In genomic region chr11:101080421-101080820, GRCm38 (mm10) we compare ENCODE assay signal across 27 mouse cellular contexts. TPM values are rescaled to one million over a fixed set of nuclear protein-coding genes. Genes with fewer than 3 reads are reported as not detected.
"Had no signal": no experiment of that assay in that cellular context is flagged by ENCODE, and none has a peak within 500 bp of the region (broad histone marks: within the 10 kb centered on the region; RNA-seq: fewer than 3 reads in every experiment).

No protein-coding gene starts in this region.

- H3K9me3 ChIP-seq: heart, embryonic 13.5 days; heart, embryonic 15.5 days; hindbrain, embryonic 13.5 days; hindbrain, embryonic 15.5 days; limb, embryonic 13.5 days; limb, embryonic 15.5 days; liver, embryonic 12.5 days had no signal

- H3K36me3 ChIP-seq: hindbrain, embryonic 15.5 days had no signal

- DNase-seq: gastrocnemius, postnatal 14 days; gastrocnemius, postnatal 36 days; heart, adult 2 months; heart, postnatal 14 days; heart, postnatal 36 days; kidney, adult 11 months; kidney, adult 8-10 months; kidney, postnatal 14 days; kidney, postnatal 36 days; layer of hippocampus, postnatal 36 days; left cerebral cortex, postnatal 4 days; lung, adult 18-20 months had no signal

- H3K4me3 ChIP-seq: heart, adult 2 months had no signal

- H3K27ac ChIP-seq: heart, adult 2 months; heart, embryonic 13.5 days; heart, embryonic 15.5 days; hindbrain, embryonic 13.5 days; hindbrain, embryonic 15.5 days; hindbrain, postnatal 0 days; kidney, postnatal 0 days; limb, embryonic 13.5 days; limb, embryonic 15.5 days; liver, embryonic 12.5 days; liver, embryonic 14.5 days had no signal

- H3K9ac ChIP-seq: heart, embryonic 15.5 days; hindbrain, embryonic 15.5 days; limb, embryonic 13.5 days; limb, embryonic 15.5 days; liver, embryonic 12.5 days; liver, embryonic 14.5 days had no signal

- ATAC-seq: hindbrain, postnatal 0 days; intestine, embryonic 16.5 days; liver, embryonic 12.5 days had no signal

RNA-seq across cellular contexts. Expression of gene Hsd17b1, which starts 2.2 kb away (rescaled TPM):
- total RNA-seq: gastrocnemius, postnatal 36 days; hematopoietic stem cell, adult 5-6 weeks had no signal
- polyA plus RNA-seq: heart, embryonic 15.5 days; heart, postnatal 0 days; hindbrain, embryonic 11.5 days; hindbrain, postnatal 0 days; intestine, embryonic 14.5 days had no signal
